Mouse (Mus musculus): Measurements from ENCODE around the gene Brd9. TPM values are rescaled to one million over a fixed set of nuclear protein-coding genes. Genes with fewer than 3 reads are reported as not detected.
A peak's percentile ranks its signal among the peaks of the same experiment; 100 is the strongest.

Brd9 gene
- total RNA-seq (2014; fragmentation: Nextera tagmentation) (33.5 and 37.1 TPM in 2 replicates), total RNA-seq (2017) (94.5 and 119 TPM in 2 replicates)

DNA sequence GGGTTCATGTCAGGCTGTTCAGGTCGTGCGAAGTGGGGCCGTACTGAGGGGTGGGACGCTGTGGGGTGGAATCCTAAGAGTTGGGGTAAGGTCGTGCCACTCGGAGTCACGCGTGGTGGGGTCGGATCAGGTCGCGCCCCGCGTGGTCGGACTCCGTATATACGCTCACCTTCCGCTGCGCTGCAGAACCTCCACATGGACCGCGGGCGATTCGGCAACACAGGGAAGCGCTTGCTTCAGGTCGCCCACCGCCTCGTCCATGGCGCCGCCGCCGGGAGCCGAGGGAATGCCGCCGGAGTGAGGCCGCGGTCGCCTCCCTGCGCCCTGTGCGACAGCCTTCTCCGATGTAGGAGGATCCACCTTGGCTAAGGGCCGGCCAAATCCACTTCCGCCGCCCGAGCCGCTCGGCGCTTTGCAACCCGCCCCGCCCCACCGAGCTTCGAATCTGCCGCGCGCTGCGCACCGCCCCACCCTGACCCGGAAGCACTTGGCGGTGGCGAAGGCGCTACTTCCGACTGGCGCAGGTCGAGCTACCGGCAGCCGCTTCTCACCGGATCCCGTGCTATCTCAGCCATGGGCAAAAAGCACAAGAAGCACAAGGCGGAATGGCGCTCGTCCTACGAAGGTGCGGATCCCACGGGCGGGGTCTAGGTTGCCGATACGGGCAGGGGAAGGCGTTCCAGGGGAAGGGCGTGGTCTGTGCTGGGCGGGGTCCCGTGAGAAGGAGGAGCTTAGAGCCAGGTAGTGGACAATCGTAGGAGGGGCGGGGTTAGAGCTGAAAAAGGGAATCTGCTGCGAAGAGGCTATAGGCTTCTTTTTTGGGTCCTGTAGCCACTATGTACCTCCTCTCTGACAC is at the start of gene Brd9, which contains the start of gene Trip13:
Gene Brd9, plus strand, starts transcription at position 491 of the 856 bp plus-strand sequence.
Gene Trip13, minus strand, starts transcription at position 464 of the 856 bp plus-strand sequence.
- peak; percentile 82 for ATAC-seq (replicated peaks; ENCODE audit: poor library complexity, severe bottlenecking)

DNA sequence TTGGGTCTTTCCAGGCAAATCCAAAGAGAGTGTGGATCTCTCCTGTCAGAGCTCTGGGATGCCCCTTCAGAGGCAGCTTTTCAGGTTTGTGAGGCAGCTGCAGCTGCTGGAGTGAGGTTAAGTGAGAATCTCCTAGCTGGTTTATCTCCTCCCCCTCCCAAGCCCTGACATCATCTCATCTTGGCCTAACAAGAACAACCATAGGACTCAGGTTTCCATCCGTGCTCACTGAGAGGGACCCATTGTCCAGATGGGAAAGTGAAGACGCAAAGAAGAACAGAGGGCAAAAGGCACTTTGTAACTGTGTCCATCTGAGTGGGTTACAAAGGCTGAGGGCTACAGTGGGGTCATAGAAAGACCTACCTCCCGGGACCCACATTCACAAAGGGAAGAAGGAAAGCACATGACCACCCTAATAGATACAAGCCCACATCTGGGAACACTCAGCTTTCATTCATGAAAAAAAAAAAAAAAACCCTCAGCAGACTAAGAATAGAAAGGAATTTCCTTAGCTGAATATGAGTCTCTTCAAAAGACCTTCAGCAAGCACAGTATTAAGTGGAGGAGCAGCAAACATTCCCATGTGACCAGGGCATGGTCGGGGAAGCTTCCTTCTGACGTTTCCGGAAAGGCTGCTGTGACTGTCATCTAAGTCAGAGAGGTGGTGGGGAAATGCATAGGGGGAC is 45.0 kb upstream of the Brd9 start:
- ATAC-seq (replicated peaks; ENCODE audit: poor library complexity, severe bottlenecking), result no peak

DNA sequence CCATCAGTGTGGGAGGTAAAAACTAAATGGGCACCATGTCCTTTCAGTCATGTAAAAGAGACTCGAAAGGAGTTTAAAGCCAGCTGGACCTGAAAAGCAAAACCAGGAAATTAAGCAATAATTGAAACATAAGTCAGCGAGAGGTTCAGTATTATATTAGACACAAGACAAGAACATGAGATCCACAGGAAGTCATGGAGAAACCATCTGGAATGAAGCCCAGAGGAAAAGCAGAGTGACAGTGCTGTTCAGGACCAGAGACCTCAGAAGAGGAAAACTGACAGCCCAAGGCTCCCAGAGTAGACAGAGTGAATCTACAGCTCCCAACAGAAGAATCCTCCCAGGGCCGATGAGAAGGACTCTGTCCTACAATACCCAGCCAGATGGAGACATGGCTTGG is 40.0 kb upstream of the Brd9 start:
- no peak; the same call in 1 of the 2 replicates for ATAC-seq (replicated peaks; ENCODE audit: poor library complexity, severe bottlenecking)

DNA sequence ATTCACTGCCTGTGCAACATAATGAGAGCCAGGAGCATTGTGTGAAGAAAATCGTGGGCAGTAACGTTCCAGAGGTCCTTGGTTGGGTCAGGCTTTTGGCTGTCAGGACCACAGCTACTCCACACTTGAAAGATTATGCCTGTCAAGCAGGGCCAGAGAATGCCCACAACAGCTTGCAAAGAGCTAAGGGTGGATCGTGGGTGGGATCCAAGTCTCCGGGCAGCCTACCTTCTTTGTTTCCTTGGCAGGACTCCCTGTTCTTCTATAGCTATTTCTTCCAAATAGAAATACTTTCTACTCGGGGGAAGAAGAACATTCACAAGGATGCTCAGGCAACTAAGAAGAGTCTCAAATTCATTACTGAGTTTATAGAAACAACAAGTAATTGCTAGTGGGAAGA is 30.5 kb upstream of the Brd9 start:
- ATAC-seq (replicated peaks; ENCODE audit: poor library complexity, severe bottlenecking), result no peak

DNA sequence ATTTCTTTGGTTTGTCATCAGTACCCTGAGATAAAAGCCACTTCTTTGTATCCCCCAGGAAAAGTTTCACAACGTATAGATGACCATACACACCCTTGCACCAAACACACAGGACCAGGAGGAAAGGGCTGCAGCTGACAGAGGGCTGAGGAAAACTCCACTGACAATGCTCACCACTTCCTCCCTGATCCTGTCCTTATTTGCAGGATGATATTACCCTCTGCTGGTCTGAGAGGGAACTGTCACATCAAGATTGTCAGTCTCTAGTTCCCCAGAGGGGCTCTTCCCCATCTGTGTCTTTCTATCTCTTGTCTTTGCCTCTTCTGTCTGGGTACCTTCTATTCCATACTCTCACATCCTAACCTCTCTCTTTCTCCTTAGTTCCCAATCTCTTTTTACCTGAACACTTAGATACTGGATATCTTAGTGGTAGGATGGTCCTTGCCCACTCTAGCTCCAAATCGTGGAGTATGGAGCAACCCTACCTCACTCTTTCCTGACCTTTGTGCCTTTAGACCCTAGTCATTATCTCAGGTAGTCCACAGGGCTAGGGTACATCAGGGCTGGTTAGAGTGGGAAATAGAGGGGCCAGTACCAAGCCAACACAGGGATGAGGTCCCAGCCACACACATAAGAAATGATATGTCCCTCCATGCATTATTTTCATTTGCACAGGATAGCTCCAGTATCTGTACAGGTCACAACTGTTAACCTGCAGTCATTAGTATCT is 29.8 kb upstream of the Brd9 start:
- peak; percentile 97 for ATAC-seq (replicated peaks; ENCODE audit: poor library complexity, severe bottlenecking)

DNA sequence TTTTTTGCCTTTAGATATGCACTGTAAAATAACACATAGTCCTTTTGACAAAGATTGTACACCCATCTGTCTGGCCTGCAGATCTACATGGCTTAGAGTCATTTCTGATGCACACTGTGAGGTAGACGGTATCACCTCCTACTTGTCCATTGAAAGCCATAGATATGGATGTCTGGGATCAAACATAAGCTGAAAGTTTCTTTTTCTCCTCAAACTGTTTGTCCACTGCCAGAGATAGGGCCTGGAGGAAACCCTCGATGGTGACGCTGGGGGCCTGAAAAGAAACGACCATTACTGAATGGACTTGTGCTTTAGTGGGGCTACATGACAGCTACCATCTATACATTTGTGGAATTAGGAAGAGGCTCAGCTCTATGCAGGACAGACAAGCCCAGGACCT is 24.5 kb upstream of the Brd9 start:
- ATAC-seq (replicated peaks; ENCODE audit: poor library complexity, severe bottlenecking), result no peak

DNA sequence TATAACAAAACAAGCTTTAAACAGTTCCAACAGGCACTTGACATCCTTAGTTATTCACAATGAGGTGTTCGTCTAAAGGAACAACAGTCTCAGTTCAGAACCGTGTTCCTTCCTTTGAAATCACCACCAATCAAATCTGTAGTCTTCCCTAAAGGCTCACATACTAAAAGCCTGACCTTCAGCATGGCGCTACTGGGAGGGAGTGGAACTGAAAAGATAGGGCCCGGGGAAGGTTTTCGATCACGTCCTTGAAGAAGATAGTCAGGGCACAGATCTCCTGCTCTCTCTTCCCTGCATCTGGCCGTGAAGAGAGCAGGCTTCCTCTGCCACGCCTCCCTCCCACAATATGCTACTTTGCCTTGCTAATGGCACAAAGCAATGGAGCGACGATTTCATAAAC is 5.4 kb upstream of the Brd9 start:
- ATAC-seq (replicated peaks; ENCODE audit: poor library complexity, severe bottlenecking), result no peak

DNA sequence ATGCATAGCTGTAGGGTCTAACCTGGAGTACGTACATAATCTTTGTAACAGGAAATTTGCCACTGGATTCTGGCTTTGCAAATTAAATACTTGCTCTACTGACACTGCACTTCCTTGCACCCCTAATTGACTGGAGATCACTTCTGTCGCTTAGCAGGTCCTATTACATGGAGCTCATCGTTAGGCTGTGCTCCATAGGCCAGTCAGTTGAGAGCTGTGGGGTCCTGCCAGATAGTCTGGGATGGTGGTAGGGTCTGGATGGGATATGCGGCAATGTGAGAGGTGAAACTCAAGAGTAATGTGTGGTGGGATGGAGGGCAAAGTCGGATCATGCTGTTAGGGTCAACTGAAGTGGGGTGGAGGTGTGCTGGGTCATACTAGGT is 682 bp upstream of the Brd9 start:
- ATAC-seq (replicated peaks; ENCODE audit: poor library complexity, severe bottlenecking), result no peak

DNA sequence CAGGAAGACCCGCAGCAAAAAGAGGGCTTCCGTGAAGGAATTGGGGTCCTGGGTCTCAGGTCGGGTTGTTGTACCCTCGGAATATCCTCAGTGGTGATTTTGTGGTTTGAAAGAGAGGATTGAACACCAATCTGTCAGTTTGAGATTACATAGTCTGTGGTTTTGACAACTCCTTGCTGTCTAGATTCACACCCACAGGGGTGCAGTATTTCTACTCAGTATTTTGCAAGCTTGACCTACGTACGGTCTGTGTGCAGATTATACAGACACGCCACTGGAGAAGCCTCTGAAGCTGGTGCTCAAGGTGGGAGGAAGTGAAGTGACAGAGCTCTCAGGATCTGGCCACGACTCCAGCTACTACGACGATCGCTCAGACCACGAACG is 558 bp downstream of the Brd9 start:
- ATAC-seq (replicated peaks; ENCODE audit: poor library complexity, severe bottlenecking), result peak; percentile 61

DNA sequence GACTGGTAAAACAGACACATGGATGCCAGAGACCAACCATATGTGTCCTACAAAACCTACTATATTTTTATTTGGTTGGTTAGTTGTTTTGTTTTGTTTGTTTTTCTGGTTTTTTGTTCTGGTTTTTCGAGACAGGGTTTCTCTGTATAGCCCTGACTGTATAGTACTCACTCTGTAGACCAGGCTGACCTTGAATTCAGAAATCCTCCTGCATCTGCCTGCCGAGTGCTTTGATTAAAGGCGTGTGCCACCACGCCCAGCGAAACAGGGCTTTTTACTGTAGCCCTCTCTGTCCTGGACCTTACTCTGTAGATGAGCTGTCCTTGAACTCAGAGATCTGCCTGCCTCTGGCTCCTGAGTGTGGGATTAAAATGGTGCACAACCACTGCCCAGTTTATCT is 1.5 kb downstream of the Brd9 start:
- ATAC-seq (replicated peaks; ENCODE audit: poor library complexity, severe bottlenecking), result no peak

DNA sequence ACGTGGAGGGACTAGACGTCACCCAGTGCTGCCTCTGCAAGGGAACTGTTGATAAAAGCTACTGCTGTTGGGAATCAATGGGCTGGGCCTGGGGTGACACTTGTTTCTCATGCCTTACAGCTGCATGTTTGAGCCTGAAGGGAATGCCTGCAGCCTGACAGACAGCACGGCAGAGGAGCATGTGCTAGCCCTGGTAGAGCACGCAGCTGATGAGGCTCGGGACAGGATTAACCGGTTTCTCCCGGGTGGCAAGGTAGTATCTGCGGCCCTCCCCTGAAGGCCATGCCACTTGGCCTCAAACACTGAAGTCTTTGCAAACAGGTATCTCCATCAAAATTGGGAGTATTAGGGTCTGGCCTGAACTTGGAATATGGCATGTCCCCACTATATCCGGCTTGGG is 7.0 kb downstream of the Brd9 start:
- no peak for ATAC-seq (replicated peaks; ENCODE audit: poor library complexity, severe bottlenecking)

DNA sequence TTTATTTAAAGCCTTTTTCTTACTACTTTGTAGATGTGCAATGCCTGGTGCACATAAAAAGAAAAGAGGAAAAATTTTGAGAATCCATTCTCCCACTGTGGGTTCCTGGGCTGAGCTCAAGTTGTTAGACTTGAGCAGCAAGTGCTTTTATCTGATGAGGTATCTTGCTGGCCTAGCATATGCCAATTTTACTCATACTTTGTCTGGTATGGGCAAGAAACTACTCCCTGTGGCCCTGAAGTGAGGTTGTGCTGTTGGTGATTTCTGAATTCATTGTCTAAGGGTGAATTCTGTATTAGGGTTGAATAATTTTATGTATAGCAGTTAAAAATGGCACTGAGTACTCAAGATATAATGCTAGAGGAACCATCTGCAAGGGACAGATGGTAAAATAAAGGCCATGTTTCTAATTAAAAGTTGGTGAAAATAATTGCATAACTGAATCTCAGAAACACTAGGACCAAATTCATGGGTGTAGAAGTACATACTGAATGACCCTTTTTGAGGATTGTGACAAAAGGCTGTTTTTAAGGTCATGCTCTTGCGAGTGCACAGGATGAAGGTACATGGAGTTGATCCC is 16.0 kb downstream of the Brd9 start:
- no peak for ATAC-seq (replicated peaks; ENCODE audit: poor library complexity, severe bottlenecking)

DNA sequence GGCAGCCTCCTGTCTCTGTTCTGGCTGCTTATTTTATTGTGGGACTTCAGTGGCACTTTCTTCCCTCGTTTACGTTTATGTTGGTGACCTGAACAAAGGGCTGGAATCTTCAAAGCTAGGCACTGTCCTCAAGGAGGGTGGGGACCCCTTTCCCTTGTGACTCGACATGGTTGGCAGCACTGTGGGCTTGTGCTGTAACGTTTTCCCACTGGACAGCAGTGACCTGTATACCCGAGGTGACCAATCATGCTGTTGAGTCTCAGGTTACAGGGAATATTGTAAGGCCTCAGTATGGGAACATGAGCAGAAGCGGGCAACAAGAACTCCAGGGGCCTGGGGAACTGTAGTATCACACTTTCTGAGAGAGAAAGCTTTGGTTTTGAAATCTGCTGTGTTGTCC is 17.1 kb downstream of the Brd9 start:
- no peak for ATAC-seq (replicated peaks; ENCODE audit: poor library complexity, severe bottlenecking)

DNA sequence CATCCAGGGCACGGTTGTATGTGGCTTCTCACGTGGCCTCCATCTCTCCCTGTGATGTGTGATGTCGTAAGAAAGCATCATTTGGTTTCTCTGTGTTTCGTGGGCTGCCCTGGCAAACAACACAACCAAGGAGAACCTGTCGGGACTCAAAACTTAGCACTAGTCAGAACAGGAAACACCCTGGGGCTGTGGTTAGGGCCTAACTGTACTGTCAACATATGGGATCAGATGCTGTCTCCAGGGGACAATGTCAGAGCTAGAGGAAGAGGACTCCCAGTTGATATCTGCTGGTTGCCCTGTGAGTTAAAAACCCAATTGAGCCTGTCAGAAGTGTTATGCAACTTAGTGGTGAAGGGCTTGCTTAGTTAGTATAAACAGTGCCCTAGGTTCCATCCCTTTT is 17.9 kb downstream of the Brd9 start:
- peak; percentile 86 for ATAC-seq (replicated peaks; ENCODE audit: poor library complexity, severe bottlenecking)

DNA sequence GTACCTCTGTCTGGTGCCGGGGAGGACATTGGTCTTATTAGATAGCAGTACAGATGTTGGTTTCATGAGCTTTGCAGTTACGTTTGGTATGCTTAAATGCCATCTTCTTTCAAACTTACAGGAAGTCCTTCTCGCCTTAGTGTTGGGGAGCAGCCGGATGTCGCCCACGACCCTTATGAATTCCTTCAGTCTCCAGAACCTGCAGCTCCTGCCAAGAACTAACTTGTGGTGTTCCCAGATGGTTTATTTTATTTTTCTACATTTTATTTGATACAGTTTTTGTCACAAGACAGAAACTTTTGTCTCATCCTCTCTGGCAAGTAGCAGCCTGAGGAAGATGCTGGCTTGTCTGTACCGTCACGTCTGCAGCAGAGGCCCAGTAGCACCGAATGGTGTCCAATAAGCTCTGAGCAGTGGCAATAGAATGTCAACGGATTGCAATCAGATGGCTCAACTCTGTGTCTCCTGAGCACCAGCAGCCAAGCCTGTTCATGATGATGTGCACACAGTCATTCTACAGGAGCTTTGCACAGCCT is 22.6 kb downstream of the Brd9 start:
- ATAC-seq (replicated peaks; ENCODE audit: poor library complexity, severe bottlenecking), result no peak

DNA sequence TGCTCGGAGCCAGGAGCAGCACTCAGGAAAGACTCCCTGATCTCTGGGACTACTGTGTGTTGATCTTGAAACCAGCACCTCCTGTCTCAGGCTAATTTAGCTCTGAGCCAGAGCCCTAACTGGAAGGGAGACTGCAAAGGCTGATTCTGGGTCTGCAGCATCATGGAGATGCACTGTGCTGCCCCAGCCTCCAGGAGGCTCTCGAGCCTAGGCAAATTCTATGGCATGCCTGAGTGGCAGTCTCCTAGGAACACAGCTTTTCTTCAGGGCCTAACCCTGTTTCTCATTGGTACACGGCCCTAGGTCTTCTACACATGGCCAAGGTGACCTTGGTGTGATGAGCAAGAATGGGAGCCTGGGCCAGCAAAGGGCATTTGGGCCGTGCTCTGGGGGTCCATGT is 23.6 kb downstream of the Brd9 start:
- no peak for ATAC-seq (replicated peaks; ENCODE audit: poor library complexity, severe bottlenecking)

DNA sequence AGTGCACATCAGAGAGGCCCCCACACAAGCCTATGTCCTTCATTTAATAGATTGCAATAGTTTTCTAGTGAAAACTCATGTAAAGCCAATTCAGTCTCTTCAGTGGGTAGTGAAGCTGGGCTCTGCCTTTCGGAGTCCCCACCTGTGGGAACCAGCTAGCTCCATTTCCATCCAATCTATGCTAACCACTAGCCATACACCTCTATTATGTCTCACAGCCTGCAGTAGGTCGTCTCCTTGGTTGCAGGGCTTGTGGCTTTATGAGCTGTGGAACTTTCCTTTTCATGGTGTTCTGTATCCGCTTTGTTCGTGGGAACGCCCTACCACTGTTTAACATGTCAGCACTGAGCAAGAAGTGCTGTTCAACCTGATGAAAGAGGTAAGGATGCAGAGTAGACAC is 25.9 kb downstream of the Brd9 start, which contains the start of gene Zdhhc11:
Gene Zdhhc11, plus strand, starts transcription at position 301 of the 400 bp plus-strand sequence.
- ATAC-seq (replicated peaks; ENCODE audit: poor library complexity, severe bottlenecking), result no peak

DNA sequence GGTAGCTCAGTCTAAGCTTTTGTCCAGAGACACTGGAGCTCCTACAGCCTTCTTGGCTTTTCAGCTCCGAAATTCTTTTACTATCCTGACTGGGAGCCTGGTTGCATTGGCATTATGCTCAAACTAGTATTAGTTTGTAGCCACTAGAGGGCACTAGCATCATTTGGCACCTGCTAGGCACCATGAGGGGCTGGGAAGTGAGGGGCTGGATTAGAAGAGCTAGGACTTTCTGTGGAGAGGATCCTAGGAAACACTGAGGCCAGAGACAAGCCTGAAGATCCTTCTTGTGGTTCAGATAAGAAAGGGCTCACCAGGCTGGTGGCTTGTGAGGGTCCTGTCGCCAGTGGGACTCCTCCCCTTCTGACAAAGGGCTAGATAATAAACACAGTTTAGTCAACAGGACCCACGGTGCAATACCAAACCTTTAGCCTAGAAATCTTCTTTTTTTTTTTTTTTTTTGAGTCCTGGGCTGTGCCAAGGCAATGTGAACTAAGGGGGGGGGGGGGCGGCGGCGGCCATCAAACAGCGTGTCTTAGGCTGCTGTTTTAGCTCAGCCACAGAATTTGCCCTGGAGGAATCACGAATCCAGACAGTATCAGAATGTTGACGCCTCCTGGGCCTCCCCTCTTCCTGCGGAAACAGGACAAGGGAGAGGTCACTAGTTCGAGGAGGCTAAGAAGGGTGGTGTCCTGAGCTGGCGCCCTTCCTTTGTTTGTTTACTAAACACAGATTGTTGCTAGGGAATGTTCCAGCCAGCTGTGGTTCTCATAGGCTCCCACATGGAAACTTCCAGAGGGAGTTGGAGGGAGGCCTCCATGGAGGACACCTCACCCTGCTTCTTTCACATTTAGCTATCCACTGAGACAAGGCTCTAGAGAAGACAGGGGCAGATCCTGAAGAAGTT is 33.2 kb downstream of the Brd9 start:
- peak; percentile 89 for ATAC-seq (replicated peaks; ENCODE audit: poor library complexity, severe bottlenecking)

DNA sequence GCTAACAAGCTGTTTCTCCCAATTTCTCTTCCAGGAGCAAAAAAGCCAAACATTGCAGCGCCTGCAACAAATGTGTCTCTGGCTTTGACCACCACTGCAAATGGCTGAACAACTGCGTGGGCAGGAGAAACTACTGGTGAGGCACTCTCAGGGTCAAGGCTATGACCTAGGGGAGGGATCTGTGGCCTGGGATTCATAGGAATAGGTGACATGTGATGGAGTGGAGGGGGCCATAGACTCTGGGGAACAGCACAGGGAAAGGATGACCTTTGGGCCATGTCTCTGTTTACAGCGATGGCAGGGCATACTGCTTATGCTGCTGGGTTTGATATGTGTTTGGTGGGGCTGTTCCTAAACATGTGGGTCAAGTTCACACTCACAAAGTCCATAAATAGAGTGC is 36.9 kb downstream of the Brd9 start:
- no peak for ATAC-seq (replicated peaks; ENCODE audit: poor library complexity, severe bottlenecking)
